Mouse (Mus musculus) adrenal gland, postnatal 10 days (tissue): ENCODE measurements around the gene Thy1. TPM values are rescaled to one million over a fixed set of nuclear protein-coding genes. Genes with fewer than 3 reads are reported as not detected.

Source experiments
- DNase-seq: peaks from one replicate; pipeline ENCODE4 v3.0.0; 2021; ENCODE audit warnings: mixed read lengths
- total RNA-seq, 2 experiments: library from RNA; stranded (reverse); gene quantifications; 2 replicates each; pipeline ENCODE4 v1.2.3; 2021

Gene Thy1
- total RNA-seq, 2 experiments from 2014 or later: 44.2 to 44.9 TPM

GRCm38 (mm10) chr9:44067241-44067959, 24.2 kb downstream of the Thy1 start:
- no peak for DNase-seq

GRCm38 (mm10) chr9:44067960-44068330, 24.8 kb downstream of the Thy1 start:
- no peak for DNase-seq

- DNase-seq: no peak
These were observed 26.1 kb downstream of the Thy1 start for GRCm38 (mm10) chr9:44069252-44069651.

- no peak for DNase-seq
These were observed 27.1 kb downstream of the Thy1 start for GRCm38 (mm10) chr9:44070113-44070843.

GRCm38 (mm10) chr9:44070844-44071231, 27.7 kb downstream of the Thy1 start:
- DNase-seq: no peak

GRCm38 (mm10) chr9:44071914-44072598, 28.9 kb downstream of the Thy1 start:
- peak; percentile 56 for DNase-seq

- peak; percentile 82 for DNase-seq
These were observed 29.4 kb downstream of the Thy1 start for GRCm38 (mm10) chr9:44072599-44072915.

GRCm38 (mm10) chr9:44073115-44073514, 29.9 kb downstream of the Thy1 start:
- DNase-seq: peak; percentile 49

GRCm38 (mm10) chr9:44074395-44075275, 31.5 kb downstream of the Thy1 start:
- peak; percentile 57 for DNase-seq

GRCm38 (mm10) chr9:44075276-44075995, 32.3 kb downstream of the Thy1 start:
- no peak for DNase-seq

- no peak for DNase-seq
These were observed 33.0 kb downstream of the Thy1 start for GRCm38 (mm10) chr9:44075996-44076763.

- peak; percentile 69 for DNase-seq
These were observed 33.6 kb downstream of the Thy1 start for GRCm38 (mm10) chr9:44076764-44077120.

GRCm38 (mm10) chr9:44077266-44077910, 34.2 kb downstream of the Thy1 start:
- DNase-seq: no peak

- no peak for DNase-seq
These were observed 35.1 kb downstream of the Thy1 start for GRCm38 (mm10) chr9:44078136-44078797.

- DNase-seq: peak; percentile 90
These were observed 36.0 kb downstream of the Thy1 start for GRCm38 (mm10) chr9:44078955-44079756.

GRCm38 (mm10) chr9:44079997-44080780, 37.0 kb downstream of the Thy1 start:
- DNase-seq: peak; percentile 2

- no peak for DNase-seq
These were observed 37.8 kb downstream of the Thy1 start for GRCm38 (mm10) chr9:44080953-44081352.

- no peak for DNase-seq
These were observed 38.4 kb downstream of the Thy1 start for GRCm38 (mm10) chr9:44081581-44081980.
